Mouse (Mus musculus): ENCODE measurements at regions not wholly inside any gene's neighbourhood (a gene's known extent, or its start where the extent isn't known, plus 50 kb on each side); places are given as distances from the start of the nearest gene placed in this dataset.

DNA sequence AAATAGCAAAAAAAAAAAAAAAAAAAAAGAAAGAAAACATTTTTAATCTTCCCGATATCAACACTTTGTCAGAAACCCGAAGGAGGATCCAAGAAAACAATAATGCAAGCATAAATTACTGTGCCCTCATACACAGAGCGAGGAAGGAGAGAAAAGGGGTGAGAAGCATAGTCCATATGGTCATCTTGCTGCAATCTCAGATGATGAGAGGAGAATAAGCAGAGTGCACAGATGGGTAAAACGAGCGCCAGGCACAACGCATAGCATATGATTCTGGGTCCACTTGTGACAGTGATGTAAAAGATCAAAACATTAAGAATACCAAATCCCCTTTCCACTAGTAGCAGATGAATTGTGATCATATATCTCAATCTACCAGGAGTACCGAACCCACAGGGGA is 152.1 kb downstream of the S1pr1 start:
- Histone ChIP-seq H3K27ac (ENCODE audit: insufficient read depth, low read depth, low read length) (no peak overlapping the region), H3K4me1 (ENCODE audit: control insufficient read depth, insufficient read depth, low read length) (no peaks in the 10 kb centered on the region), H3K4me3 (ENCODE audit: insufficient read depth, low read depth, low read length) (no peak overlapping the region)
- TF ChIP-seq CTCF (IDR thresholded peaks at IDR 0.05; ENCODE audit: insufficient read depth, low read depth, low read length) = no peak
- no peak for TF ChIP-seq POLR2A (IDR thresholded peaks at IDR 0.05; ENCODE audit: insufficient read depth, low read depth, low read length)
- 94% methylated on average over 7 of the region's 7 CpGs for WGBS

DNA sequence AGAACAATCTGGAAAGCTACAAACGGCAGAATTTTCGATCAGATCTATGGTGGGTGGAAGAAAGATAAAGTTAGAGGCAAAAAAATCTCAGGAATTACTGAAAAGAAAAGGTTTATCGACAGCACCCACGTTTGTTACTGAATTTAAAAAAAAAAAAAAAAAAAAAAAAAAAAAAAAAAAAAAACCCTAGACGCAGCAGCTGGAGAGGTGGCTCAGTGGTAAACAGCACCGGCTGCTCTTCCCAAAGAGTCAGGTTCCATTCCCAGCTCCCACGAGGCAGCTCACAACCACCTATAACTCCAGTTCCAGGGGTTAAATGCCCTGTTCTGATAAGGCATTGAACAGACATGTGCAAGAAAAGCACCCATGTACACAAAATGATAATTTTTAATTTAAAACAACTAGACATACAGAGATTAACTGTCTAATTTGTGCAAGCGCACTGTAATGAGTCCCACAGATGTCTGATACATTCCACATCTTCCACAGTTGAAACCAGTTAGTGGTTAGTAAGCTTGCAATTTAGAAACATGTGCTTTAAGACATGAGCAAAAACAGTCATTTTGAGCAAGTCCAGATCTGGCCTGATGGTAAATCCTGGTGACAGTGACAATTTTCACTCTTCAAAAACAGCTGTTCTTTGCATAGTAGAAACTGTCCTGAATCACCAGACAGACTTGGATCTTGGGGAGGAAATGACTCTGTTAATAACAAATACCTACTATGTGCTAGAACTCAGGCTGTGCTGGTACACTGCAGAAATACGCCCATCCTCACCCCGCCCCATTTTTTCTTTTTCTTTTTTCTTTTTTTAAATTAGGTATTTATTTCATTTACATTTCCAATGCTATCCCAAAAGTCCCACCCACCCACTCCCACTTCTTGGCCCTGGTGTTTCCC is 159.8 kb downstream of the S1pr1 start:
- H3K4me1 ChIP-seq (ENCODE audit: control insufficient read depth, insufficient read depth, low read length) = no peaks in the 10 kb centered on the region
- 83% methylated on average over 10 of the region's 10 CpGs for WGBS
- H3K27ac ChIP-seq (ENCODE audit: insufficient read depth, low read depth, low read length) = no peak overlapping the region
- no peak for TF ChIP-seq CTCF (IDR thresholded peaks at IDR 0.05; ENCODE audit: insufficient read depth, low read depth, low read length)
- TF ChIP-seq POLR2A (IDR thresholded peaks at IDR 0.05; ENCODE audit: insufficient read depth, low read depth, low read length) = no peak
- H3K4me3 ChIP-seq (ENCODE audit: insufficient read depth, low read depth, low read length) = no peak overlapping the region

DNA sequence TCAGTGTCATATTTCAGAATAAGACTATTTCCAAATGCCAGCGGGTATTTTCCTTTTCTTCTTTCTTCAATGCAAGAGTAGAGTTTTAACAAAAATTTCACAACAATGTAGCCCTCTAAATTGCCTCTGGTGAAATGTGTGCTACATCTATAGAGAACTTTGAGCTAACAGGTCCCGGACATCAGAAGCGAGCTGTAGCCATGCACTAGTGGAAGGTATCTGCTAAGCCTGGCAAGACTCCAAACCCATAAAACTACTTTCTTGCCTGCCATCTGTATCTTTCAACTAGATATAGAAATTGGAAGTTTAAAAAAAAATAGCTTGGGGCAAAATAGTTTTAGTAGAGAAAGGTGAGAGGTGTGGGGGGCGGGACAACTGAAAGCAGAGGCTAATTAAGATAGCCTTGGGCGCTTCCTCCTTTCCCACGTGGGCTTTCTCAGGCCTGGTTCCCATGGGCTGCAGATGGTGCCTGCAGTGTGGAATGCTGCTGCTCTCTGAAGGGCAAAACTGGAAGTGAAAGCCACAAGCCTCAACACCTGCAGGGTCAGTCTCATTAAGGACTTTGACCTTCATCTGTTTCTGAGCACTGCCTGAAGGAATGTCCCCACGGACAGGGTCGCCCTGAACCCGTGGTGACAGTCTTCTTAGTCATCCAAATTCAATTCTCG is 160.9 kb downstream of the S1pr1 start:
- H3K27ac ChIP-seq (ENCODE audit: insufficient read depth, low read depth, low read length) = no peak overlapping the region
- WGBS = 74% methylated on average over 10 of the region's 10 CpGs
- H3K4me3 ChIP-seq (ENCODE audit: insufficient read depth, low read depth, low read length) = no peak overlapping the region
- no peaks in the 10 kb centered on the region for H3K4me1 ChIP-seq (ENCODE audit: control insufficient read depth, insufficient read depth, low read length)
- TF ChIP-seq POLR2A (IDR thresholded peaks at IDR 0.05; ENCODE audit: insufficient read depth, low read depth, low read length) (no peak), CTCF (IDR thresholded peaks at IDR 0.05; ENCODE audit: insufficient read depth, low read depth, low read length) (no peak)

DNA sequence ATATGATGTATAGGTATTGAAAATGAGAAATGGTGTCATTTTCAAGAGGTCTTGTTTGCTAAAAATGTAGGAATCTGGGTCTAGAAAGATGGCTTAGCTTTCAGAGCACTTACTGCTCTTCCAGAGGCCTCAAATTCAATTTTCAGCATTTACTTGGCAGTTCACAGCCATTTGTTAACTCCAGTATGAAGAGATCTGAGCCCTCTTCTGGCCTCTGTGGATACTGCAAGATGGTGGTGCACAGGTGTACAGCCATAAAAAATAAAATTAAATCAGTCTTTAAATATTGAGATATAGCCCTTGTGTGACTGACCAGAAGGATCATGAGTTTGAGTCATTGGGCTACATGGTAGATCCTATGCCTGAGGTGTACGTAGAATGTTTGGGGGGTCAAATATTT is 173.1 kb downstream of the S1pr1 start:
- Histone ChIP-seq H3K4me3 (ENCODE audit: insufficient read depth, low read depth, low read length) (no peak overlapping the region), H3K27ac (ENCODE audit: insufficient read depth, low read depth, low read length) (no peak overlapping the region), H3K4me1 (ENCODE audit: control insufficient read depth, insufficient read depth, low read length) (no peaks in the 10 kb centered on the region)
- TF ChIP-seq CTCF (IDR thresholded peaks at IDR 0.05; ENCODE audit: insufficient read depth, low read depth, low read length) = no peak
- no peak for TF ChIP-seq POLR2A (IDR thresholded peaks at IDR 0.05; ENCODE audit: insufficient read depth, low read depth, low read length)
- 98% methylated on average over 1 of the region's 1 CpGs for WGBS

DNA sequence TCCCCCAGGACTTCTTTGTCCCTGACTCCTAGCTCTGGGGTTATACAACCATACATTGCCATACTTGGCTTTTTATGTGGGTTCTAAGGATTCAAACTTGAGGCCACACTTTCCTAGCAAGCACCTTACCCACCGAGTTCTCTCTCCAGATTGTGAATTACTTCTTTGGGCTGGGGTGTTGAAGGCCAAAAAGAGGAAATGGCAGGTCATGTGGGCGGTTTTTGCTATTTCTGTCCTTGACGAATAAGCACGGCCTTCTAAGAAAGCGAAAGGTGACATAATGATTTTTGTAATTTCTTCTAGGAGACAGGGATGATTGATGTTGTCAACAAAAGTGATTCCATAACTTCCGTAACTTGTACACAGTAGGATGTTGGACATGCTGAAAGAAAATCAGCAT is 176.5 kb downstream of the S1pr1 start:
- H3K27ac ChIP-seq (ENCODE audit: insufficient read depth, low read depth, low read length) = no peak overlapping the region
- H3K4me3 ChIP-seq (ENCODE audit: insufficient read depth, low read depth, low read length) = no peak overlapping the region
- WGBS = 96% methylated on average over 6 of the region's 6 CpGs
- no peak for TF ChIP-seq CTCF (IDR thresholded peaks at IDR 0.05; ENCODE audit: insufficient read depth, low read depth, low read length)
- no peaks in the 10 kb centered on the region for H3K4me1 ChIP-seq (ENCODE audit: control insufficient read depth, insufficient read depth, low read length)

GRCm38 (mm10) chr3:115532141-115532735 is 182.6 kb downstream of the S1pr1 start:
- no peak overlapping the region for H3K27ac ChIP-seq (ENCODE audit: insufficient read depth, low read depth, low read length)
- H3K4me3 ChIP-seq (ENCODE audit: insufficient read depth, low read depth, low read length) = no peak overlapping the region
- no peaks in the 10 kb centered on the region for H3K4me1 ChIP-seq (ENCODE audit: control insufficient read depth, insufficient read depth, low read length)
- 92% methylated on average over 18 of the region's 18 CpGs for WGBS
- TF ChIP-seq POLR2A (IDR thresholded peaks at IDR 0.05; ENCODE audit: insufficient read depth, low read depth, low read length) (no peak), CTCF (IDR thresholded peaks at IDR 0.05; ENCODE audit: insufficient read depth, low read depth, low read length) (no peak)

DNA sequence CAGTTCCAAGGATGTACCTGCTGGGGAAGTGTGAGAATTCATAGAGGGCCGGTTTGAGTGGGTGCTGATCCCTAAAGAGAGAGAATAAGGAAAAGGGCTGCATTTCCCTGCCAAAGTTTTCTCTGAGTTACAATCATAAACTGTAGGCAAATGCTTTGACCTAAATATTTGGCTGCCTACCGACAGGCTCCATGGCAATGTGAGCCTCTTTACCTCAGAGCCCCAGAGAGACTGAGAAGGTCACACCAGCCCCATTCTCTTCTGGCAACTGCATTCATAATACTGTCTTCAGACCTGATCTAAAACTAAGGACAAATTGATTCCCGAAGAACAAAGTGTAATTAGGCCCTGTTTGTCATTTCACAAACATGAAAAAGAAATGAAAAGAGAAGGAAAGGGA is 184.4 kb downstream of the S1pr1 start:
- Histone ChIP-seq H3K4me3 (ENCODE audit: insufficient read depth, low read depth, low read length) (no peak overlapping the region), H3K27ac (ENCODE audit: insufficient read depth, low read depth, low read length) (no peak overlapping the region), H3K4me1 (ENCODE audit: control insufficient read depth, insufficient read depth, low read length) (no peaks in the 10 kb centered on the region)
- WGBS = 53% methylated on average over 3 of the region's 3 CpGs
- TF ChIP-seq CTCF (IDR thresholded peaks at IDR 0.05; ENCODE audit: insufficient read depth, low read depth, low read length) (no peak), POLR2A (IDR thresholded peaks at IDR 0.05; ENCODE audit: insufficient read depth, low read depth, low read length) (no peak)

- 60% methylated on average over 4 of the region's 4 CpGs for WGBS
- H3K27ac ChIP-seq (ENCODE audit: insufficient read depth, low read depth, low read length) = no peak overlapping the region
- TF ChIP-seq POLR2A (IDR thresholded peaks at IDR 0.05; ENCODE audit: insufficient read depth, low read depth, low read length) (no peak), CTCF (IDR thresholded peaks at IDR 0.05; ENCODE audit: insufficient read depth, low read depth, low read length) (no peak)
- no peak overlapping the region for H3K4me3 ChIP-seq (ENCODE audit: insufficient read depth, low read depth, low read length)
- no peaks in the 10 kb centered on the region for H3K4me1 ChIP-seq (ENCODE audit: control insufficient read depth, insufficient read depth, low read length)
These were observed 185.0 kb downstream of the S1pr1 start for GRCm38 (mm10) chr3:115529918-115530317.

- Histone ChIP-seq H3K4me1 (ENCODE audit: control insufficient read depth, insufficient read depth, low read length) (no peaks in the 10 kb centered on the region), H3K4me3 (ENCODE audit: insufficient read depth, low read depth, low read length) (no peak overlapping the region), H3K27ac (ENCODE audit: insufficient read depth, low read depth, low read length) (no peak overlapping the region)
- whole genome bisulfite sequencing = 89% methylated on average over 2 of the region's 2 CpGs
- TF ChIP-seq CTCF (IDR thresholded peaks at IDR 0.05; ENCODE audit: insufficient read depth, low read depth, low read length) (no peak), POLR2A (IDR thresholded peaks at IDR 0.05; ENCODE audit: insufficient read depth, low read depth, low read length) (no peak)
These were observed 191.4 kb downstream of the S1pr1 start for GRCm38 (mm10) chr3:115523515-115523914.

Measured in olfactory bulb, adult 2 months (tissue).